Mouse (Mus musculus): Measurements from ENCODE around the gene 4921524J17Rik. TPM values are rescaled to one million over a fixed set of nuclear protein-coding genes. Genes with fewer than 3 reads are reported as not detected.

4921524J17Rik gene
- 1 to 10 TPM; 3.4 to 8.0 TPM for total RNA-seq (2023)

GRCm38 (mm10) chr8:85432168-85433016 lies at the start of gene 4921524J17Rik:
Gene 4921524J17Rik, minus strand, starts transcription at chr8:85432833.

DNA sequence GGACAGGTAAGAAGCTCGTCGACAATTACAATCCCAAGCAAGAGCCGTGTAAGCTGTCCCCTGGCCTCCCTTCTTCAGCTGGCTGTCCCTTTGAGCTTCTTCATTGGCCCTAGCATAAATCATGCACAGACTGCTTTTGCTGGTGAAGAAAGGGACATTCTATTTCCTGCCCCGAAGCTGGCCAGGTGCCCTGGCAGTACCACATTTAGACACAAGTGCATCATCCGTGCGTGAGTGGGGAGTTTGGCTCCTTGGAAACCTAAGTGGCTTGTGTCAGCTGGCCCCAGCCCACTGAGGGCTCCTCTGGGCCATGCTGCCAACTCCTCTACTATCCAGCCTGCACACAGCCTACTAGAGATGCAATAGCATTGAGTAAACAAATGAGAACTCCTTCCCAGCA lies 46.4 kb downstream of the 4921524J17Rik start, which contains the start of gene Mylk3:
Gene Mylk3 (minus strand): TSS at position 141 of the 400 bp plus-strand sequence.

Other genes starting within 250 kb of the 4921524J17Rik start
- gene Olfr371, start 206.8 kb downstream of the 4921524J17Rik start, total RNA-seq (2023), result not detected
- gene Orc6, start 133.2 kb downstream of the 4921524J17Rik start, total RNA-seq (2023), result 10 to 100 TPM; 34.6 to 37.2 TPM
- 10 to 100 TPM; 79.6 to 80.3 TPM for gene Vps35, start 133.0 kb downstream of the 4921524J17Rik start, total RNA-seq (2023)
- gene Mylk3, start 46.5 kb downstream of the 4921524J17Rik start, total RNA-seq (2023), result 1 to 10 TPM; 3.7 to 6.7 TPM
- gene Gpt2, start 59.7 kb upstream of the 4921524J17Rik start, total RNA-seq (2023), result under 1 TPM; 0.37 to 0.99 TPM
- 10 to 100 TPM; 70.2 to 79.9 TPM for gene Dnaja2, start 122.5 kb upstream of the 4921524J17Rik start, total RNA-seq (2023)